Mouse (Mus musculus): ENCODE data around the gene BC003965.

DNA sequence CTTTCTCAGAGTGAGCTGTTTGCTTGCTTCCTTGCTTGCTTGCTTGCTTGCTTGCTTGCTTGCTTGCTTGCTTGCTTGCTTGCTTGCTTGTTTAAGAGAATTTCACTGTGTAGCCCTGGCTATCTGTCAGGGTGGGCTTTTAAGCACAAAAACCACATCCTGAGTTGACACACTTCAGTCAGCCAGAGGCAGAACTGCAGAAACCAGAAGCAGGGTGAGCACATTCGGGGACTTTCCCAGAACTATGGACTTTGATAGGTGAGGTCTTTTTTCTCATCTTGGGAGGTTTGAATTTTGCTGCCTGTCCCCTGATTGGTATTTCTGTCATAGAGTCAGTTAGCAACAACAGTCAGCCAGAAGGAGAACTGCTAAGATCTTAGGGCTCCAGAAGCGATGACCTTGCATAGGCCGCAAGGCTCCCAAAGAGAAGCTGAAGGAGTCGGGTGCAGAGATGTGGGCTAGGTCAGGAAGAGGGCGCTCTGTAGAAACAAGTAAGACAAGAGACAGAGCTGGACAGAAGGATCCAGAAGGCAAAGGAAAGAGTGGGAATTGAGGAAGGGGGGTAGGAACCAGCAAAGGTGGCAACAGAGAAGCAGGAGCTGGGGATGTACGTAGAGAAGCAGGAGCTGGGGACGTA lies 40.4 kb downstream of the BC003965 start:
- no peak for TF ChIP-seq POLR2A (IDR thresholded peaks at IDR 0.05; ENCODE audit: control insufficient read depth, extremely low read depth, insufficient read depth, low read length, poor library complexity)
- no peak for TF ChIP-seq CTCF (IDR thresholded peaks at IDR 0.05; ENCODE audit: borderline replicate concordance, control insufficient read depth, extremely low read depth, insufficient read depth, low read length, poor library complexity)

Measured in thymus, adult 2 months (tissue).